Mouse (Mus musculus) G1E (cell line): Measurements from ENCODE around the gene Itga9.

Source experiments
- CTCF ChIP-seq: IDR thresholded peaks from 2 replicates; pipeline ENCODE4 v1.5.1; 2012; ENCODE audit warnings: low read depth, low read length, inconsistent platforms, mixed read lengths
- GATA1 ChIP-seq: IDR thresholded peaks from 2 replicates; pipeline ENCODE4 v1.6.1; 2012; ENCODE audit warnings: borderline replicate concordance, low read length, inconsistent platforms, mixed read lengths
- GATA2 ChIP-seq: IDR thresholded peaks from 2 replicates; pipeline ENCODE4 v1.6.1; 2012; ENCODE audit warnings: low read depth, low read length, inconsistent platforms, borderline replicate concordance
- POLR2AphosphoS5 ChIP-seq: IDR thresholded peaks from 2 replicates; pipeline ENCODE4 v1.6.1; 2012; ENCODE audit warnings: low read depth, low read length, inconsistent platforms; ENCODE audit not compliant: insufficient replicate concordance
- TAL1 ChIP-seq: conservative IDR thresholded peaks from 2 replicates; pipeline ENCODE4 v1.6.1; 2012; ENCODE audit warnings: low read depth, low read length, inconsistent platforms, mixed read lengths

GRCm38 (mm10) chr9:118662026-118662425 lies 55.5 kb downstream of the Itga9 start:
- TF ChIP-seq CTCF = no peak
- no peak for TF ChIP-seq GATA1
- TF ChIP-seq GATA2 = no peak
- no peak for TF ChIP-seq TAL1
- TF ChIP-seq POLR2AphosphoS5 = no peak
